Mouse (Mus musculus) midbrain, embryonic 15.5 days (tissue): ENCODE measurements around the gene Fubp3. TPM values are rescaled to one million over a fixed set of nuclear protein-coding genes. Genes with fewer than 3 reads are reported as not detected.

Experiments
- ATAC-seq: fragments of 200-750 bp; cut with Nextera tagmentation; replicated peaks from 2 replicates; pipeline ENCODE4 v1.8.0; 2017; ENCODE audit warnings: moderate TSS enrichment
- H3K27ac ChIP-seq: fragments of 300-500 bp; sonication (generic); 2 replicates; pipeline ENCODE4 v1.5.1; 2015; ENCODE audit warnings: mild to moderate bottlenecking, inconsistent platforms
- H3K27me3 ChIP-seq: fragments of 300-500 bp; sonication (generic); replicated peaks from 2 replicates; pipeline ENCODE4 v1.6.1; 2015; ENCODE audit warnings: inconsistent platforms
- H3K36me3 ChIP-seq: fragments of 300-500 bp; sonication (generic); replicated peaks from 2 replicates; pipeline ENCODE4 v1.6.1; 2015; ENCODE audit warnings: inconsistent platforms
- H3K4me1 ChIP-seq: fragments of 300-500 bp; sonication (generic); 2 replicates; pipeline ENCODE4 v1.6.1; 2015; ENCODE audit warnings: inconsistent platforms
- H3K4me2 ChIP-seq: fragments of 300-500 bp; sonication (generic); 2 replicates; pipeline ENCODE4 v1.6.1; 2015; ENCODE audit warnings: inconsistent platforms, mild to moderate bottlenecking, moderate library complexity
- H3K4me3 ChIP-seq: fragments of 300-500 bp; sonication (generic); 2 replicates; pipeline ENCODE4 v1.5.1; 2015; ENCODE audit warnings: mild to moderate bottlenecking, inconsistent platforms
- H3K9ac ChIP-seq: fragments of 300-500 bp; sonication (generic); 2 replicates; pipeline ENCODE4 v1.6.1; 2015; ENCODE audit warnings: mild to moderate bottlenecking, inconsistent platforms
- H3K9me3 ChIP-seq: fragments of 300-500 bp; sonication (generic); 2 replicates; pipeline ENCODE4 v1.6.1; 2016; ENCODE audit warnings: inconsistent platforms
- WGBS: fragments of 180-500 bp; shearing (Covaris S2); methylation state at CpG from one replicate; pipeline ENCODE4 v1.1.7; 2015; ENCODE audit warnings: mixed read lengths; 5-methylcytosine and 5-hydroxymethylcytosine counted together
- microRNA-seq: library from miRNA; unstranded; fragments of <30 nt; microRNA quantifications from one replicate; pipeline ENCODE4, GENCODE M21; 2016
- polyA plus RNA-seq: library from polyadenylated mRNA; unstranded; fragments of >200 nt; fragmentation: Nextera tagmentation; extraction: Ambion mirVana; gene quantifications from 2 replicates; pipeline ENCODE4 v1.2.1, GENCODE M21; 2015

Fubp3 gene
- polyA plus RNA-seq, 1 experiment from 2014 or later, result 47.4 TPM

DNA sequence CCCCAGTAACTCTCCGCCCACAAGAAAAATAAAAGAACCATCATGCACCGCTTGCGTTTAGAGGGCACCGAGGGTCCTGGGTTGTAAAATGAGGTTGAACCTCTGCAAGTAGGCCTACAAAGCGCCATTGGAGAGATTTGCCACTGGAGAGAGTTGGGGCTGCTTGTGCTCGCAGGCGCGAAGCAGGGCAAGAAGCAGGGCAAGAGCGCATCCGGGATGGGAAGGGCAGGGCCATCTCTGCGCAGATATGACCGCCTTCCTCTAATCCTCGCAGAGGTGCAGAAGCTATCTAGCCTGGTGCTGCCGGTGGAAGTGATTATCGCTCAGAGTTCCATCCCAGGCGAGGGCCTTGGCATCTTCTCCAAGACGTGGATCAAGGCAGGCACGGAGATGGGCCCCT is 69.5 kb downstream of the Fubp3 start:
- Histone ChIP-seq H3K9ac (no peak overlapping the region), H3K4me2 (0 out of 2 replicates have a peak overlapping the region, but pooled peaks have one; percentile 4), H3K4me1 (peaks cover 37% of the 10 kb centered on the region), H3K27ac (no peak overlapping the region), H3K9me3 (no peaks in the 10 kb centered on the region), H3K4me3 (peak overlapping the region; percentile 25; the same call in 1 of the 2 replicates), H3K27me3 (peaks cover 97% of the 10 kb centered on the region), H3K36me3 (no peaks in the 10 kb centered on the region)
- WGBS, result 1% methylated on average over 18 of the region's 18 CpGs
- ATAC-seq, result no peak

DNA sequence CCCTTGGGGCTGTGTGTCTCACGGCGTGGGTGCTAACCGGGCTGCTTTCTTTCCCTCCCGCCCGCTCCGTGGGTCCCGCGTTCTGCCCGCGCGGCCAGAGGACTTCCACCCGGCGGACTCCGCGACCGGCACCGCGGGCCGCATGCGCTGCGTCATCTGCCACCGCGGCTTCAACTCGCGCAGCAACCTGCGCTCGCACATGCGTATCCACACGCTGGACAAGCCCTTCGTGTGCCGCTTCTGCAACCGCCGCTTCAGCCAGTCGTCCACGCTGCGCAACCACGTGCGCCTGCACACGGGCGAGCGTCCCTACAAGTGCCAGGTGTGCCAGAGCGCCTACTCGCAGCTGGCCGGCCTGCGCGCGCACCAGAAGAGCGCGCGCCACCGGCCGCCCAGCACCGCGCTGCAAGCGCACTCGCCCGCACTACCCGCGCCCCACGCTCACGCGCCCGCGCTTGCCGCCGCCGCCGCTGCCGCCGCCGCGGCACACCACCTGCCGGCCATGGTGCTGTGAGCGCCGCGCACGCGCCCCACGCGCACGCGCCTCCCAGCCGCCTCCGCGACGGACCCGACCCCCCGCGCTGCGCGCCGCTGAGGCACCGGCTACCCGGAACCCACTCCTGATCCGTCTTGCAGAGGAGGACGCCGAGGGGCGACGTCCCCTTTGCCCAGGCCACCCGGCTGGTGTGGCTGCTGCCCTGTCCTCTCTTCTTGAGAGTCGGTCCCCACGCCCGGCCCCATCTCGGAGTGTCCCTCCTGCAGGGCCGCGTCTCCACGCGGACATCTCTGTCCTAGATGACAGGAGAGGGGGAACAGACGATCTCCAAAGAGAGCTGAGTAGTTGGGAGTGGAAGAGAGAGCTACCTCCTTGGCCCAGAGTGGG is 81.8 kb downstream of the Fubp3 start:
- under 1% methylated on average over 93 of the region's 109 CpGs for WGBS
- no peaks in the 10 kb centered on the region for H3K9me3 ChIP-seq
- H3K4me2 ChIP-seq, result peak overlapping the region; percentile 94
- H3K27me3 ChIP-seq, result peaks cover 84% of the 10 kb centered on the region
- peak overlapping the region; percentile 29 for H3K9ac ChIP-seq
- H3K4me1 ChIP-seq, result peaks cover 13% of the 10 kb centered on the region
- peak overlapping the region; percentile 58 for H3K4me3 ChIP-seq
- no peaks in the 10 kb centered on the region for H3K36me3 ChIP-seq
- peak; percentile 90 for ATAC-seq
- peak overlapping the region; percentile 58 for H3K27ac ChIP-seq

- no peaks in the 10 kb centered on the region for H3K36me3 ChIP-seq
- 6% methylated on average over 22 of the region's 22 CpGs for WGBS
- no peak for ATAC-seq
- peaks cover 77% of the 10 kb centered on the region for H3K27me3 ChIP-seq
- no peaks in the 10 kb centered on the region for H3K9me3 ChIP-seq
- H3K4me1 ChIP-seq, result peaks cover 13% of the 10 kb centered on the region
- peak overlapping the region; percentile 94 for H3K4me2 ChIP-seq
- H3K27ac ChIP-seq, result peak overlapping the region; percentile 58; the same call in 1 of the 2 replicates
- H3K4me3 ChIP-seq, result peak overlapping the region; percentile 58
- H3K9ac ChIP-seq, result peak overlapping the region; percentile 29; the same call in 1 of the 2 replicates
These were observed 82.6 kb downstream of the Fubp3 start for GRCm38 (mm10) chr2:31654854-31655559.

- no peak overlapping the region for H3K27ac ChIP-seq
- no peak for ATAC-seq
- H3K27me3 ChIP-seq, result peaks cover 69% of the 10 kb centered on the region
These were observed 83.9 kb downstream of the Fubp3 start for GRCm38 (mm10) chr2:31656374-31656773.

GRCm38 (mm10) chr2:31662939-31663803 is 90.7 kb downstream of the Fubp3 start:
- no peaks in the 10 kb centered on the region for H3K4me1 ChIP-seq
- no peaks in the 10 kb centered on the region for H3K36me3 ChIP-seq
- WGBS, result 79% methylated on average over 8 of the region's 8 CpGs
- ATAC-seq, result no peak
- no peak overlapping the region for H3K27ac ChIP-seq
- H3K4me2 ChIP-seq, result no peak overlapping the region
- no peak overlapping the region for H3K9ac ChIP-seq
- peaks cover 34% of the 10 kb centered on the region for H3K27me3 ChIP-seq
- H3K9me3 ChIP-seq, result no peaks in the 10 kb centered on the region
- H3K4me3 ChIP-seq, result no peak overlapping the region

More at GRCm38 (mm10) chr2:31656374-31656773, 83.9 kb downstream of the Fubp3 start:
- H3K9me3 ChIP-seq, result no peaks in the 10 kb centered on the region
- no peaks in the 10 kb centered on the region for H3K36me3 ChIP-seq
- peaks cover 13% of the 10 kb centered on the region for H3K4me1 ChIP-seq
- H3K9ac ChIP-seq, result no peak overlapping the region
- no peak overlapping the region for H3K4me2 ChIP-seq
- no peak overlapping the region for H3K4me3 ChIP-seq
- WGBS, result 84% methylated on average over 7 of the region's 7 CpGs

DNA sequence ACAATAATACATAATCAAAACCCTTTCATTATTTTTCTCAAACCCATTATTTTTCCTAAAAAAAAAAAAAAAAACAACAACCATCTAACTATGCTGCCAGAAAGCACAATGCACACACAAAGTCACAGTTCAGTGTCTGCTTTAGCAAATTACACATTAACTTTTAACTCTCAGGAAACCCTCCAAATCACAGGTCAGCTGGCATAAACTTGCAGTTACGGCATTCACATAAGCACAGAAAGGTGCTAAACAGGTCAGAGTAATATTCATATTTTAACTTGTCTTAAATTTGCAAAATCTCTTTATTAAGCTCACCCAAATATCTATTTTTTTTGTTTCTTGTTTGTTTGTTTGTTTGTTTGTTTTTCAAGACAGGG is 91.3 kb downstream of the Fubp3 start:
- WGBS, result 96% methylated on average over 1 of the region's 1 CpGs
- H3K9ac ChIP-seq, result no peak overlapping the region
- H3K4me1 ChIP-seq, result no peaks in the 10 kb centered on the region
- H3K4me3 ChIP-seq, result no peak overlapping the region
- H3K36me3 ChIP-seq, result no peaks in the 10 kb centered on the region
- no peak for ATAC-seq
- no peaks in the 10 kb centered on the region for H3K9me3 ChIP-seq
- peaks cover 29% of the 10 kb centered on the region for H3K27me3 ChIP-seq
- no peak overlapping the region for H3K4me2 ChIP-seq
- H3K27ac ChIP-seq, result no peak overlapping the region

Small RNAs within 50 kb of the gene (microRNA-seq; reads per million reads assigned to microRNA genes)
- 0.92 reads per million for gene Mir6998

Other genes with a start within 250 kb of the Fubp3 start
- gene Ass1, start 102.4 kb upstream of the Fubp3 start, polyA plus RNA-seq, result 7.6 and 9.4 TPM in 2 replicates
- gene Prdm12, start 67.4 kb downstream of the Fubp3 start, polyA plus RNA-seq, result 5.4 and 5.9 TPM in 2 replicates
- 40.3 and 46.0 TPM in 2 replicates for gene Exosc2, start 98.1 kb downstream of the Fubp3 start, polyA plus RNA-seq
- 21.7 and 22.0 TPM in 2 replicates for gene Abl1, start 115.7 kb downstream of the Fubp3 start, polyA plus RNA-seq
- gene Qrfp, start 237.9 kb downstream of the Fubp3 start, polyA plus RNA-seq, result 0.05 and 0.09 TPM in 2 replicates